Mouse (Mus musculus) midbrain, embryonic 15.5 days (tissue): ENCODE data around the gene Ttc21b. TPM values are rescaled to one million over a fixed set of nuclear protein-coding genes. Genes with fewer than 3 reads are reported as not detected.

Source experiments
- polyA plus RNA-seq: library from polyadenylated mRNA; unstranded; fragments of >200 nt; fragmentation: Nextera tagmentation; extraction: Ambion mirVana; gene quantifications from 2 replicates; pipeline ENCODE4 v1.2.1, GENCODE M21; 2015

The Ttc21b gene
- polyA plus RNA-seq, 1 experiment from 2014 or later, result 12.8 TPM

Other genes with a start within 250 kb of the Ttc21b start
- 1.6 and 2.0 TPM in 2 replicates for gene Galnt3, start 131.6 kb downstream of the Ttc21b start, polyA plus RNA-seq
- 16.9 and 19.5 TPM in 2 replicates for gene Scn1a, start 184.2 kb upstream of the Ttc21b start, polyA plus RNA-seq